Mouse (Mus musculus): ENCODE results near the gene Bmpr1b. TPM values are rescaled to one million over a fixed set of nuclear protein-coding genes. Genes with fewer than 3 reads are reported as not detected.
A peak's percentile ranks its signal among the peaks of the same experiment; 100 is the strongest.
"Not testable (repeated sequence)": the region's sequence is repeated elsewhere in the genome, so short reads cannot be mapped to it uniquely, and the experiment has no call there.

Gene Bmpr1b
- total and polyA plus RNA-seq, 3 experiments: 0.04 TPM; not detected in 1

DNA sequence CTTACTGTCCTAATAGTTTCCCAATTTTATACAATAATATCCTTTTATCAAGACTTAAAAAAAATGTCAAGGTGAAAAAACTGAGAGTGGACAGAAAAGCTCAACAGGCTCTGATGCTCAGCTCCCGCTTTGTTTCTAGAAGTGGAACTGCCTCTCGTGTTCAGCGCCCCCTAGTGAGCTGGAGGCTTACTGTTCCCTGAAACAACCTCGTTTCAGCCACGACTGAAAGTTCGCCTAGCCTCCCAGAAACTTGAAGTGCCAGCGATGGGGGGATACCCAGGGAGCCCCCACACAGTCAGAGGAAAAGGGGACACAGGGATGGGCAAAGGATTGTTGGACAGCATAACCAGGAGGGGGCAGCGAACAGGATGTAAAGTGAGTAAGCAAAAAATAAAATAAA lies 26.9 kb upstream of the Bmpr1b start (continued):
- TF ChIP-seq GABPA (IDR thresholded peaks at IDR 0.05; ENCODE audit: insufficient replicate concordance, low read depth, low read length) (peak; percentile 21; the same call in 1 of the 2 replicates), MYC (IDR thresholded peaks at IDR 0.05; ENCODE audit: low read depth, low read length) (no peak), JUN (IDR thresholded peaks at IDR 0.05; ENCODE audit: insufficient read depth, low read depth, low read length) (no peak)

DNA sequence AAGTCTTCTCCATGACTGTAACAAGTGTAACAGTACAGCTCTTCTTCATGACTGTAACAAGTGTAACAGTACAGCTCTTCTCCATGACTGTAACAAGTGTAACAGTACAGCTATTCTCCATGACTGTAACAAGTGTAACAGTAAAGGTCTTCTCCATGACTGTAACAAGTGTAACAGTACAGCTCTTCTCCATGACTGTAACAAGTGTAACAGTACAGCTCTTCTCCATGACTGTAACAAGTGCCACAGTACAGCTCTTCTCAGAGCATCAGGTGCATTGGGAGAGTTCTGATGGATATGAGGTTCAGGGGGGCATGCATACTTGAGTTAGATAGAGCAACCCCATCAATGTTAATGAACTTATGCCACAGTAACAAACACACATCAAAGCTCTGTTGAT lies 22.4 kb upstream of the Bmpr1b start:
- H3K9ac ChIP-seq (ENCODE audit: insufficient read depth, low read depth); DNase-seq (ENCODE audit: extremely low read depth); H3K79me2 ChIP-seq (replicated peaks; ENCODE audit: control insufficient read depth, extremely low read depth, insufficient read depth, poor library complexity, severe bottlenecking); dilution Hi-C loops (cut with MboI; ENCODE audit: extremely low pct_ligation_motif_present, extremely low pct_unique_long_range_greater_than_20kb, low sequenced_read_pairs); H3K9me3 ChIP-seq (replicated peaks; ENCODE audit: low read length); H3K4me2 ChIP-seq (ENCODE audit: insufficient read depth, low read depth, poor library complexity, severe bottlenecking); H3K36me3 ChIP-seq (replicated peaks in 1 of 2; ENCODE audit: control insufficient read depth in 1 of 2, insufficient read depth in 1 of 2, low read length in 1 of 2); in situ Hi-C loops (cut with MboI; ENCODE audit: low pct_ligation_motif_present, low pct_unique_long_range_greater_than_20kb, low sequenced_read_pairs); H3K4me1 ChIP-seq (ENCODE audit: control insufficient read depth in 1 of 2, insufficient read depth in 2 of 2); H3K4me3 ChIP-seq (replicated peaks in 1 of 3; ENCODE audit: low read depth in 2 of 3, low read length in 2 of 3, poor library complexity in 1 of 3); H3K27me3 ChIP-seq (replicated peaks): not testable (repeated sequence)
- peak overlapping the region; percentile 0; the same call in 1 of the 2 replicates for H3K27ac ChIP-seq (ENCODE audit: insufficient read depth, low read depth)

DNA sequence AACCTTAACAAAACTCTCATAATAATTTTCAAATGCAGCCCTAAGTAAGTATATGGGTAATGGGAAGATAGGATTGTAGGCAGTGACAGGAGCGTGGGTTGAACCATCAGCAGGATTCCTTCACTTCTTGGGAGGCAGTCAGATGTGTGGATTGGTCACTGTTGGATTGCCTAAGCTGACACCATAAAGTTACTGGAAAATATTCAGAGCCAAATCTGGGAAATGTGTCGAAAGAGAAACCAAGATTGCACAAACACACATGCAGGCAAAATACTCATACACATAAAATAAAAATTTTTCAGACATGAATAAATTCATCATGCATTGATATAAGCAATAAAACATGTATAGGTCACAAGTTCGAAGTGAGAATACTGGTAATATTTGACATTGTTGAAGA lies 17.3 kb upstream of the Bmpr1b start:
- Histone ChIP-seq H3K27ac (ENCODE audit: insufficient read depth, low read depth) (no peak overlapping the region), H3K9me3 (replicated peaks; ENCODE audit: low read length) (no peaks in the 10 kb centered on the region), H3K4me3 (replicated peaks in 1 of 3; ENCODE audit: low read depth in 2 of 3, low read length in 2 of 3, poor library complexity in 1 of 3) (no peak overlapping the region), H3K4me1 (ENCODE audit: control insufficient read depth in 1 of 2, insufficient read depth in 2 of 2) (no peaks in the 10 kb centered on the region), H3K79me2 (replicated peaks; ENCODE audit: control insufficient read depth, extremely low read depth, insufficient read depth, poor library complexity, severe bottlenecking) (no peaks in the 10 kb centered on the region), H3K27me3 (replicated peaks) (no peaks in the 10 kb centered on the region), H3K9ac (ENCODE audit: insufficient read depth, low read depth) (no peak overlapping the region), H3K36me3 (replicated peaks in 1 of 2; ENCODE audit: control insufficient read depth in 1 of 2, insufficient read depth in 1 of 2, low read length in 1 of 2) (no peaks in the 10 kb centered on the region), H3K4me2 (ENCODE audit: insufficient read depth, low read depth, poor library complexity, severe bottlenecking) (peak overlapping the region; percentile 4; the same call in 1 of the 2 replicates)
- DNase-seq (ENCODE audit: extremely low read depth): no peak
- in situ Hi-C loops (cut with MboI; ENCODE audit: low pct_ligation_motif_present, low pct_unique_long_range_greater_than_20kb, low sequenced_read_pairs) (no loop called here), dilution Hi-C loops (cut with MboI; ENCODE audit: extremely low pct_ligation_motif_present, extremely low pct_unique_long_range_greater_than_20kb, low sequenced_read_pairs) (no loop called here)
- TF ChIP-seq RAD21 (IDR thresholded peaks at IDR 0.05; ENCODE audit: low read depth, low read length) (no peak), JUND (conservative IDR thresholded peaks at IDR 0.05; ENCODE audit: low read depth, low read length) (no peak), GABPA (IDR thresholded peaks at IDR 0.05; ENCODE audit: insufficient replicate concordance, low read depth, low read length) (no peak), MXI1 (IDR thresholded peaks at IDR 0.05; ENCODE audit: low read depth, low read length) (no peak), CHD1 (IDR thresholded peaks at IDR 0.05; ENCODE audit: low read depth, low read length) (no peak), TCF12 (IDR thresholded peaks at IDR 0.05; ENCODE audit: low read depth, low read length) (no peak), E2F4 (IDR thresholded peaks at IDR 0.05; ENCODE audit: insufficient replicate concordance, low read depth, low read length) (no peak), MEF2A (IDR thresholded peaks at IDR 0.05; ENCODE audit: borderline replicate concordance, low read depth, low read length) (no peak), IRF4 (IDR thresholded peaks at IDR 0.05; ENCODE audit: low read depth, low read length) (no peak), CTCF (conservative IDR thresholded peaks at IDR 0.05 in 1 of 2, IDR thresholded peaks at IDR 0.05 in 1 of 2; ENCODE audit: low read depth in 2 of 2, low read length in 2 of 2) (no peak), CHD2 (IDR thresholded peaks at IDR 0.05; ENCODE audit: low read length) (no peak)

All from CH12.LX (cell line).